Mouse (Mus musculus) T-helper 2 cell (primary cell): Measurements from ENCODE around the gene Uba52.

Experiments used
- in situ Hi-C: fragments of 300-600 bp; cut with MboI, MseI; formaldehyde crosslinking; loops from one replicate; pipeline ENCODE4 v1.15.1; 2025; ENCODE audit warnings: high pct_unique_total_duplicates

Uba52 gene

DNA sequence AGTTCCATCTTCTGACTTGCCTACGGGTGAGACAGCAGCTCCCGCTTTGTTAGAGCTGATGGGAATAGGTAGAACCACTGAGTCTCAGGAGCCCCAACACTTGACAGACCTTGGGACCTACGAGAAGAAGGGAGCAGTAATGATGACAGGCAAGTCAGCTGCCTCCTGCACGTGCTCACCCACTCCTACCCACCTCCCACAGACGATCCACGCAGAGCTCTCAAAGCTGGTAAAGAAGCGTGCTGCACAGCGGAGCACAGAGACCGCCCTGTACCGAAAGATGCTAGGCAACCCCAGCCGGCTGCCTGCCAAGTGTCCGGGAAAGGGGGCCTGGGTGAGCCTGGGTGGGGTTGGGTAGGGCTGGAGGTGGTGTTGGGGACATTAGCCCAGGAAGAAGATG lies 23.7 kb upstream of the Uba52 start:
- in situ Hi-C loops: no loop called here

DNA sequence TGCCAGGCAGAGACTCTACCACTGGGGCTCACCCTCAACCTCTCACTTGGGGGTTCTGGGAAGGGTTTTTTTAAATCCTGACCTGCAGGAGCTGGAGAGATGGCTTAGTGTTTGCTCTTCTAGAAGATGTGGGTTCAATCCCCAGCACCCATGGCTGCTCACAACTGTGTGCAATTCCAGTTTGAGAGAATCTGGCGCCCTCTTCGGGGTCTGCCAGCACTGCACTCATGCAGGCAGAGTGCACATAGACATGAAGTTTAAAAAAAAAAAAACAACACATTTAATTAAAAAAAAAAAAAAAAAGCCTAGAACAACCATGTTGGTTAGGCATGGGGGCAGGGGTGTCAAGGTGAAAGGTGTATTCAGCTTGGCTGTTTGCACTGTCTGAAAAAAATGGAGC lies 19.7 kb upstream of the Uba52 start:
- in situ Hi-C loops: no loop called here

DNA sequence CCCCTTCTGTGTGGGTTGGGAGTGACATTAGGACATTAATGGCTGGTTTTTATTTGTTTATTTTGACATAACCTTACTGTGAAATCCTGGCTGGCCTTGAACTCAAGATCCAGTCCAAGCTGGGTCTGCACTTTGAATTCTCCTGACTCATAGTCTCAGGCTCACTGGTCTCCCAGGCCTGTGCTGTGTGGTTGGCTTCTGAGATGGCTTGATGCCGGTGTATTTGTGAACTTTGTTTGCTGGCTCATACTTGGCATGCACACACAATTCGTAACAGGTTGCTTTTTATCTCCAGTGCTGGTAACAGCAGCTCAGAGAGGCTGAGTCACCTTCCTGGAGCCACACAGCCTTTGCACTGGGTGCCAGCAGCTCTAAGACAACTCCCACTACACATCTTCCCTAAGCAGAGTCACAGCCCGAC lies 19.1 kb upstream of the Uba52 start:
- in situ Hi-C loops: no loop called here

DNA sequence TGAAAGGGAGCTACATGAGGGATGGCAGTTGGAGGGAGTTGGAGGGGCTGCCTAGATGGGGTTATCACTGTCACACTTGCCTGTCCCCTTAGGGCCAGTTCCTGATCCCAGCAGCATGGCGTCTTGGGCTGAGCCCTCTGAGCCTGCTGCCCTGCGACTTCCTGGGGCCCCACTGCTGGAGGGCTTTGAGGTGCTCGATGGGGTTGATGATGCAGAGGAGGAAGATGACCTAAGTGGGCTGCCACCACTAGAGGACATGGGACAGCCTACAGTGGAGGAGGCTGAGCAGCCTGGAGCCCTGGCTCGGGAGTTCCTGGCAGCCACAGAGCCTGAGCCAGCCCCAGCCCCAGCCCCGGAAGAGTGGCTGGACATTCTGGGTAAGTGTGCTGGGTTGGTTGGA lies 18.7 kb upstream of the Uba52 start:
- in situ Hi-C loops: no loop called here

DNA sequence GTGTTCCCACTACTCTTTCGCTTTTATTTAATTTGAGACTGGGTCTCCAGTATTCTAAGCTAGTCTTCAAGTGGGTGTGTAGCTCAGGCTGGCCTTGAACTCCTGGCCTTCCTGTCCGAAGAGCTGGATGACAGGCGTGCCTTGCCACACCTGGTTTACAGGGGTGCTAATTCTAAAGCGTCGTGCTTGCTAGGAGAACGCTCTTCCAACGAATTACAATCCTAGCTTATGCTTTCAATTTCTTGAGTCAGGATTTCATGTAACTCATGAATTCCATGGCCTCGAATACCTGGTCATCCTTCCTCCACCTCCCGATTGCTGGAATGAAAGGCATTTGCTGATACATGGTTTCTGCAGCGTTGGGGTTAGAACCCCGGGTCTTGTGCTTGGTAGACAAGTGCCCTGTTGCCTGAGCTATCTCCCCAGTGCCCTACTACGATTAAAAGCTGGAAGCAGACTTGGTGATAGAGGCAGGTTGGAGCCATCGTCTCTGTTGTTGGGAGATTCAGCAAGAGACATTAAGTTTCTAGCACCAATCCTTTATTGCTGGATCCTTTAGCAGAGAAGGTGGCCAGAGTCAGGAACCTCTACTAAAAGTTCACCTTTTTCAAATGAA lies 17.7 kb upstream of the Uba52 start:
- in situ Hi-C loops: no loop called here

DNA sequence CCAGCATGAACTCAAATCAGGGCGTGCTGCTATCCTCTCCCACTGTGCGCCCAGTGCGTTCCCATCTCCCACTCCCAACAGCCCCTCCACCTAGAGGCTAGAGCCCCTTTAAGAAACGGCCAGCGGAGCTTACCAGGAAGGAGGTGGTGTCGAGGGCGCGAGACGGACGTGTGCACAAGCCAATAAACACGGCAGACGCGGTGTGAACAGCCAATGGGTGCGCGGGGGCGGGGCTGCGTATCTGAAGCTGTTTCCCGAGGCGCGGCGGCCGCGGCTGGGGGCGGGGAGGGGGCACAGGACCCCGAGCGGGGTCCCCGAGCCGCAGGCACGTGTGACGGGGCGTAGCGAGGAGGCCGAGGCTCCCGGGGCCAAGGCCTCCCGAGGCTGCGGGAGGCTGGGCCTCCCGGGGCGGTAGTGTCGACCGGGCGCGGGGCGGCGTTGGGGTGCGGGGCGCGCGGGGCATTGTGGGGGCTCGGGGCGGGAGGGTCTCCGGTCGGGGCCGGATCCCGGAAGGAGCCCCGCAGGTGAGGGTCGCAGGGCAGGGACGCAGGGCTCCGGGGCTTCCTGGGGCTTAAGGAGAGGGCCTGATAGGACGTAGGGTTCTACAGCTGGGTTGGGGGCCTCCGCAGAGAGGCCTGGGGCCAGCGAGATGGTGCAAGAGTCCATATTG lies 17.0 kb upstream of the Uba52 start, which contains the start of the genes Fkbp8 and Kxd1:
TSS of gene Fkbp8 (plus strand) at position 213 of the 670 bp plus-strand sequence.
TSS of gene Kxd1 (minus strand) at position 445 of the 670 bp plus-strand sequence.
- in situ Hi-C loops: no loop called here

DNA sequence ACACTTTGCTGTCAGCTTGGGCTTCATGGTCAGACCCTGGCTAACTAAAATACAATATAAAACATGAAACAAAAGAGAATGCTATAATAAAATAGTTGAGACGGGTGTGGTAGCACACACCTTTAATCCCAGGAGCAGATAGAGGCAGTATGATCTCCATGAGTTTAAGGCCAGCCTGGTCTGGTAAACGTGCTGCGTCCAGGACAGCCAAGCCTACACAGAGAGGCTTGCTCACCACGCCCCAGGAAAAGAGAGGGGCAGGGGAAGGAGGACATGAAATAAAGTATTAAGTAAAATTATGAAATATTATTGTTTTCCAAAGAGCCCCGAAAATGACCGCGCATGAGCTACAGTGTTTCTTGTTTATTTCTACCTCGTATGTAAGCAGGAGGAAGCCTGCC lies 16.5 kb upstream of the Uba52 start:
- in situ Hi-C loops: no loop called here

DNA sequence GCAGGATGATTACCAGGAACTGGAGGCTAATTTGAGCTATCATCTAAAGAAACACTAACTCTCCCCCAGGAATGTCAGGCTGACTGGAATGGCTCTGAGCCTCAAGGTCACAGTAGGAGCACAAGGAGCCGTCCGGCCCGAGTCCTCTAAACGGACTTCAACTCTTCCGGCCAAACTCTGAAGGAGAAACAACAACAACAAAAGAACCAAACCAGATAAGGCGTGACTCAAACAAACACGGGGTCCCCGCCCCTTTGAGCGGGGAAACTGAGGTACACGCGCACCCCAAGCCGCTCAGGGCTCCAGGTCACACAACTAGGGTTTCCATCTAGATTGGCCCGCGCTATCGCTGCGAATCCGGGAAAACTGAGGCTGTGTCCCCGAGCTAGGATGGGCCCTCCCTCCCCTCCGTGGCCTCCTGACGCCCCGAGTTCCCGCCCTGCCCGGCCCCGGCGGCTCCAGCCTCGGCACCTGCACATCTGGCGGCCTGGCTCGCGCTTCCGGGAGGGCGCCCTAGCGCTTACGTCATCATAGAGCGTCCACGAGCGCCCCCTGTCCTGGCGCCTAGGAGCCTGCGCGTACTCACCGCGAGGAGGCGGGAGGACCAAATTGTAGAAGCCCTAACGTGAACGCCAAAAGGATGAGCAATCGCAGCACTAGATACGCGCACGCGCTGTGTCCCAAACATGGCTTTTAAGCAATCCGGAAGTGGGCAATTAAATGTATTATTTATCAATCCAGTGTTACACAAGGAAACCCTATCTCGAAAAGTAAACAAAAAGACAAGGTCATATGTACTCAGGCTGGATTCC lies 12.2 kb upstream of the Uba52 start:
- in situ Hi-C loops: loop anchor here (25.0 kb wide), 1 partner anchor 1140 kb away; the partner anchor contains the start of gene Unc13a

DNA sequence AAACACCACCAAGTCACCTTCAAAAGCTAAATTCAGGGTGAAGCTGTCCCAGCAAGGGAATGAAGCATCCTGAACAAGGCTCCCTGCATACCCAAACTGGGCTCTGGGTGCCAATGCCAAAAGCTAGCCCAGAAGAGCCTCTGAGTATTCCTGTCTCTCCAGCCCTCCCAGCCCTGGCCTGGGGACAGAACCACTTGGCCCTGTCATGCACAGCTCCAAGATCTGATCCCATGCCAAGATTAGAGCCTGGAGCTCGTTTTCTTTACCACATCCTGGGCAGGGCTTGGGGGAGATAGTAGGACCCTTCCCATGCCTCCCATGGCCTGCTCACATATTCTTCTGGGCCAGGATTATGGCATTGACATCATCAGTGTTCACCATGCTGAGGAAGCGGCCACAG lies 9.0 kb upstream of the Uba52 start:
- in situ Hi-C loops: loop anchor here (25.0 kb wide), 1 partner anchor 1143 kb away; the partner anchor contains the start of gene Unc13a

DNA sequence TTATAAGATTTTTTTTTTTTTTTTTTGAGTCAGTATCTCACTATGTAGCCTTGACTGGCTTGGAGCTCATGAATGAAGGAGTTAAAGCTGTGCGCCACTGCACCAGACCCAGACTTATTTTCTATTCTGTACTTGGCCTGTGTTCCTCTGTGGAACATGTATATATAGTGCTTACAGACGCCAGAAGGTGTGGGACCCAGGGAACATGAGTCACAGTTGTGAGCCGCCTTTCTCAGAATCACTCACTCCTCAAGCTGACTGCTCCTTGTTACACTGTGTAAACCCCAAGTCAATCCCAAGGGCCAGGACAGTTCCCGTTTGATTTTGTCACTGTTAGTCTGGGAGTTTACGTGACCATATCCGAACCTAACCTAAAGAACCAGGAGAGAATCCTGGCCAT lies 8.4 kb upstream of the Uba52 start:
- in situ Hi-C loops: loop anchor here (25.0 kb wide), 1 partner anchor 1143 kb away; the partner anchor contains the start of gene Unc13a

DNA sequence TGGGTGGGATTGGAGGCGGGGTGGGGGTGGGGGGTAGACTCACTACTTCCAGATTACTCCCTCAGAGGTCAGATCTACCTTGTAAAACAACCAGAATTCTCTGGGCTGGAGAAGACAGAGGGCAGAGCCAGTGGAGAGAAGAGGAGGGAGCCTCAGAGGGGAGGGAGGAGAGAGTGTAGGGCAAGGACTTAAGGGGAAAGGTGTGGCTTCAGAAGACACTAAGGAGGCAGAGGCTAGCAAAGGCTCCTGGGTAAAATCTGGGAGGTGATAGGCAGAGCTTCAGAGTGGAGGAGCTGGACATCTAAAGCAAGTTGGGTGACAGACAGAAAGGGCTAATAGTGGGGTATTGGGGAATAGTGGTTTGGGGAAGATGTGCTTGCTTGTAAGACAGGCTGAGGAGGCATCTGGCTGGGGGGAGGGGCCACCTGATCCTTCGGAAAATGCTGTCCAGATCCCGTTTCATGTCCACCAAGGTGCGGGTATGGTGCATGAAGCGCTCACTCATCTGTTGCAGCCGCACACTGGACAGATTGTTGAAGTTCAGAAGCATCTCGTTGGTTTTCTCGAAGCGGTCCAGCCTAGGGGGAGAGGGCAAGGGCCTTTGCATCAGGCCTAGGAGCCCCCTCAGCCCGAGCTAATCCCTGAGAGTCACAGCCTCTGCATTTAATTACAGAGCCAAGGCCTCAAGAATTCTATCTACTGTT lies 7.5 kb upstream of the Uba52 start:
- in situ Hi-C loops: loop anchor here (25.0 kb wide), 1 partner anchor 1144 kb away; the partner anchor contains the start of gene Unc13a

DNA sequence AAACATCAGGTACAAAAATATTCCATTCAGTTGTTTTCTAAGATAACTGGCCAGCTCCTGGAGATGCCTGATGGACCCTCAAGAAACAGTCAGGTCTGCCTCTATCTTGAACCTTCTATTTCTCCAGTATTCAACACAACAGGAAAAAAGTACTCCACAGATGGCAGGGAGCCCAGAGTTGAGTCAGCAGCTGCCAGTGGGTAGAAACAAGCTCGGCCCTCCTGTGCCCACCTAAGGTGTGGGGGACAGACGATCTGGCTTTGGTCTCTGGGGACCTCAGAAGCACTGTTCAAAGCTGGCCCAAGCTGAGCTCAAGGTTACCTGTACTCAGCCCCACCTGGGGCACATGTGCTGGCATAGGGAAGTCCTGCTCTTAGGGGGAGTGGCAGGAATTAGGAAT lies 2.8 kb upstream of the Uba52 start:
- in situ Hi-C loops: loop anchor here (25.0 kb wide), 1 partner anchor 1149 kb away; the partner anchor contains the start of gene Unc13a

DNA sequence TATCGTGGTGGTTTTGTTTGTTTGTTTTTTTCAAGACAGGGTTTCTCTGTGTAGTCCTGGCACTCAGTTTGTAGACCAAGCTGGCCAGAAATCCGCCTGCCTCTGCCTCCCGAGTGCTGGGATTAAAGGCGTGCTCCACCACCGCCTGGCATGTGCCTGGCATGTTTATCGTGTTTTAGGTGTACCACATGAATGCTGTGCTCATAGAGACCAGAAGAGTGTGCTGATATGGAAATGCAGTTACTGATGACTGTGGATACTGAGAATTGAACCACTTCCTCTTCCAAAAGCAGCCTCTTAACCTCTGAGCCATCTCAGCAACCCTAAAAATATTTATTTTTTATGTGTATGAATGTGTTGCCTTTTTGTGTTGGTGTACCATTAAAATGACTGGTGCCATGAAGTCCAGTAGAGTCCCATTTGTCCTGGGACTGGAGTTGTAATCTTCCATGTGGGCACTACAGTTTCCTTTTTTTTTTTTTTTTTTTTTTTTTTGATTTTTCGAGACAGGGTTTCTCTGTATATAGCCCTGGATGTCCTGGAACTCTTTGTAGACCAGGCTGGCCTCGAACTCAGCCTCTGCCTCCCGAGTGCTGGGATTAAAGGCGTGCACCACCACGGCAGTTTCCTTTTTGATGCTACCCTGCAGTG lies 1.8 kb upstream of the Uba52 start:
- in situ Hi-C loops: loop anchor here (25.0 kb wide), 1 partner anchor 1150 kb away; the partner anchor contains the start of gene Unc13a

DNA sequence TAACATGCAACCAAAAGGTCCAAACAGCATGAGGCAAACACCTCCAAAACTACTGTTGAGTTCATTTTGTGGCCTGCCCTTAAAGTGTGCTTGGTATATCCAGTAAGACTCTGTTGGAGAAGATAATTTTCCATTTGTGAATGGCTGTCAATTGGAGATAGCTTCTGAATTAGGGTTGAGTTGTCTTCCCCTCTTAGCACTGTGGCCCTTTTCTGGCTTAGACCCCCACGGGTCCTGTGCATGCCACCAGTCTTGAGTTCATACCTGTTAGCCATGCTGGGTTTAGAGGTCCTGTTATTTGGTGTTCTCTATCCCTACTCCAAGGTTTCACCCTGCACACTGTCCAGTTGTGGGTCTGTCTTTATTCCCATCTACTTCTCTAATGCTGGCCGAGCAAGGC lies 1.2 kb upstream of the Uba52 start:
- in situ Hi-C loops: loop anchor here (25.0 kb wide), 1 partner anchor 1151 kb away; the partner anchor contains the start of gene Unc13a

DNA sequence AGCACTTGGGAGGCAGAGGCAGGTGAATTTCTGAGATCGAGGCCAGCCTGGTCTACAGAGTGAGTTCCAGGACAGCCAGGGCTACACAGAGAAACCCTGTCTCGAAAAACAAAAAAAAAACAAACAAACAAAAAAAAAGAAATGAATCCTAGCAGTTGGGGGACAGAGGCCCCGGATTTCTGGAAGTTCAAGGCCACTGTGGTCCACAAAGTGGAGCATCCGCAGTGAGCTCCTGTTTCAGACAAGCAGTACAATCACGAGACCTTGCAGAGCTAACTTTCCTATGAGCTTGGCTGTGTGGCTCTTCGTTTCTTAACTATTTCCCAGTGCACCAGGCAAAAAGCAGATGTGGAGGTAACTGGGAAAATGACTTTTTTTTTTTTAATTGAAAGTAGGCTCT lies 573 bp upstream of the Uba52 start:
- in situ Hi-C loops: loop anchor here (25.0 kb wide), 1 partner anchor 1151 kb away; the partner anchor contains the start of gene Unc13a

DNA sequence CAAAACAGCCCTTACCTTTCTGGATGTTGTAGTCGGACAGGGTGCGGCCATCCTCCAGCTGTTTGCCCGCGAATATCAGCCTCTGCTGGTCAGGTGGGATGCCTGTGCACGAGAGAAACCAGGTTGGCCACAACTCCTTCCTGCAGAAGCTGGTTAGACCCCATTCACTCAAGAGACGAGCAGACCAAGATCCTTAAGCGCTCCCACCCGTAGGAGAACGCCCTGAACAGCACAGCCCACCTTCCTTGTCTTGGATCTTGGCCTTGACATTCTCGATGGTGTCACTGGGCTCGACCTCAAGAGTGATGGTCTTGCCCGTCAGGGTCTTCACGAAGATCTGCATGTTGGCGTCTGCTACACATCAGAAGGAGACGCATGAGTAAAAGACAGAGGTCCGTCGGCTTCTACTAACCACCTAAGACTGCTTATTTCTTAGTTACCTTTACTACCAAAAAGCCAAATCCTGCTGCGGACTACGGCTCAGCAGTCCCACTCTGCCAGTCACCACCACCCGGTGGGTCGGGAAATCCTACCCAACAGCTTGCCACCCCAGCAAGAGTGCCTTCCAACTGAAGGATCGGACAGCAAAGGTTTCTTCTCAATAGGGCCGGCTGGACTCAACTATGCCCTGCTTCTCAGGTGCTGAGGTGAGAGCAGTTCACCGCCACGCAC lies 1.2 kb downstream of the Uba52 start:
- in situ Hi-C loops: loop anchor here (25.0 kb wide), 1 partner anchor 1153 kb away; the partner anchor contains the start of gene Unc13a

DNA sequence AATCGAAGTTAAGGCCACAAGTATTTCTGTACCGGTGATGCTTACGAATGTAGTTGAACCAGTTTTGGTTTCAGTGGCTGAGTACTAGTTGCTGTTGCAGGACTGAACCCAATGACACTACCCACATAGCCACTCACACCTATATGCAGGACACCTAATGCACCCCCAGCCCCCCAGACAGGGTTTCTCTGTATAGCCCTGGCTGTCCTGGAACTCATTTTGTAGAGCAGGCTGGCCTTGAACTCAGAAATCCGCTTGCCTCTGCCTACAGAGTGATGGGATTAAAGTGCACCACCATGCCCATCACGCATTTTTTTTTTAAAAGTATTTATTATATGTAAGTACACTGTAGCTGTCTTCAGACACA lies 3.6 kb downstream of the Uba52 start:
- in situ Hi-C loops: loop anchor here (25.0 kb wide), 1 partner anchor 1155 kb away; the partner anchor contains the start of gene Unc13a

DNA sequence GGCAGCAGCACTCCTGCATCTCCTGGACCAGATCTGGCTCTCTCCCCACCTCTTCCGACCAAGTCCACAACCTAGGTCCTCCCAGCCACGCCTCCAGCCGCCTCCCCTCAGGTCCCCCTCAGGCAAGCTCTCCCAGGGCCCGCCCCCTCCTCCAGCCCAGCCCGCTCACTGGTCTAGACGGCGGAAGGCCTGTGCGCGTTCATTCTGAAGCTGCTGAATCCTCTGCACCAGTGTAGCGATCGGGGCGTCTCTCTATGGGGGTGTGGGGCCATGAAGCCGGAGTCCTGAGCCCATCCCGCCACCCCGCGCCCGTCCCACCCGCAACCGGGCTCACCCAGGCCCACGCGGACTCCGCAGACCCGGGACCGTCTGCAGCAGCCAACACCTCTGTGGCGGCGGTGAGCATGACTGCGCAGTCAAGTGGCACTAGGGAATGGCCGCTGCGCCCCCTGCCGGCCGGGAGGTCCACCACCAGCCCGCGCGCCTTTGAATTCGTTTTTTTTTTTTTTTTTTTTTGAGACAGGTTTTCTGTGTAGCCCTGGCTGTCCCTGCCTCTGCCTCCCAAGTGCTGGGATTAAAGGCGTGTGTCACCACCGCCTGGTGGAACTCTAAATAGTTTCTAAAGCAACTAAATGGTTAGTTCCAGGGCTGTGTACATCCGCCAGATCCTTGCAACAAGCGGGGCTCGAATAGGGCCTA lies 4.1 kb downstream of the Uba52 start, which contains the start of gene Rex1bd:
TSS of gene Rex1bd (minus strand) at position 425 of the 699 bp plus-strand sequence.
- in situ Hi-C loops: loop anchor here (25.0 kb wide), 1 partner anchor 1156 kb away; the partner anchor contains the start of gene Unc13a

DNA sequence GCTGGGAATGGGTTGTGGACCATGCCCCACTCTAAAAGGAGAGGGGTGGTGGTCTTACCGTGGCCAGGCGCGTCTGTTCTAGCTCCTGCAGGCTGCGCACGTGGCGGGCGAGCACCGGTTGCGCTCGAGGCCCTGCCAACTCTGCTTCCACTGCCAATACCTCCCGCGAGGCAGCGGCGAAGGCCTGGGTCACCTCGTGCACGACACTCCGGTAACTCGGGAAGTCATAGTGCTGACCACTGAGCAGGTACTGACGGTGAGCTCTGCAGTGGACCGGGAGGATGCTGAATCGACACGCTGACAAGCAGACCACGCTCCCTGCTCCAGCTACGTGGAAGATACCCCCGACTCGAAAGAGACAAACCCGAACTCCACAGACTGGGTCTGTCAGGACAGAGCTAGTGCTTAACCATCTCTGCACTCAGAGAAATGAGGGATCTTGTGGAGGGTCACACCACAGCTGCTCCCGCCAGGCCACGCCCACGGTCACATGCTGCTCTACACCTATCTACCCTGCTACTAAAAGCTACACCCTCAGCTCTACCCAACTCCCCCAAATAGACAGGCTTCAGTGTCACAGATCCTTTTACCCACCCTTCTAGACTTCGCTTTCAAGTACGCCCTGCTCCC lies 4.8 kb downstream of the Uba52 start:
- in situ Hi-C loops: loop anchor here (25.0 kb wide), 1 partner anchor 1156 kb away; the partner anchor contains the start of gene Unc13a
